Mouse (Mus musculus) heart, embryonic 15.5 days (tissue): Measurements from ENCODE around the gene Nup88. TPM values are rescaled to one million over a fixed set of nuclear protein-coding genes. Genes with fewer than 3 reads are reported as not detected.

Source experiments
- ATAC-seq: fragments of 200-750 bp; cut with Nextera tagmentation; replicated peaks from 2 replicates; pipeline ENCODE4 v1.8.0; 2017; ENCODE audit warnings: low read depth, moderate TSS enrichment; ENCODE audit not compliant: insufficient number of reproducible peaks, insufficient read depth, low FRiP score
- H3K27ac ChIP-seq: fragments of 300-500 bp; sonication (generic); 2 replicates; pipeline ENCODE4 v1.5.1; 2015; ENCODE audit warnings: mild to moderate bottlenecking, inconsistent platforms
- H3K27me3 ChIP-seq: fragments of 300-500 bp; sonication (generic); 2 replicates; pipeline ENCODE4 v1.6.1; 2015; ENCODE audit warnings: inconsistent platforms
- H3K36me3 ChIP-seq: fragments of 300-500 bp; sonication (generic); 2 replicates; pipeline ENCODE4 v1.6.1; 2015; ENCODE audit warnings: mild to moderate bottlenecking, inconsistent platforms
- H3K4me1 ChIP-seq: fragments of 300-500 bp; sonication (generic); replicated peaks from 2 replicates; pipeline ENCODE4 v1.6.1; 2015; ENCODE audit warnings: inconsistent platforms
- H3K4me2 ChIP-seq: fragments of 300-500 bp; sonication (generic); 2 replicates; pipeline ENCODE4 v1.6.1; 2015; ENCODE audit warnings: inconsistent platforms, mild to moderate bottlenecking, moderate library complexity
- H3K4me3 ChIP-seq: fragments of 300-500 bp; sonication (generic); 2 replicates; pipeline ENCODE4 v1.5.1; 2015; ENCODE audit warnings: mild to moderate bottlenecking, inconsistent platforms
- H3K9ac ChIP-seq: fragments of 300-500 bp; sonication (generic); 2 replicates; pipeline ENCODE4 v1.6.1; 2015; ENCODE audit warnings: mild to moderate bottlenecking, inconsistent platforms
- H3K9me3 ChIP-seq: fragments of 300-500 bp; sonication (generic); replicated peaks from 2 replicates; pipeline ENCODE4 v1.6.1; 2016; ENCODE audit warnings: inconsistent platforms
- WGBS: fragments of 180-500 bp; shearing (Covaris S2); methylation state at CpG from one replicate; pipeline ENCODE4 v1.1.7; 2015; ENCODE audit warnings: mixed read lengths; 5-methylcytosine and 5-hydroxymethylcytosine counted together
- polyA plus RNA-seq: library from polyadenylated mRNA; unstranded; fragments of >200 nt; fragmentation: Nextera tagmentation; extraction: Ambion mirVana; gene quantifications from 2 replicates; pipeline ENCODE4 v1.2.1, GENCODE M21; 2015

The Nup88 gene
- polyA plus RNA-seq, 1 experiment from 2014 or later = 98.2 TPM

GRCm38 (mm10) chr11:70982557-70983228 lies 12.9 kb upstream of the Nup88 start, which contains the start of gene C1qbp:
C1qbp (minus strand) TSS chr11:70983026.
- peak within 1 kb of the TSS; percentile 100 for H3K4me3 ChIP-seq
- H3K9me3 ChIP-seq = no peaks in the 10 kb centered on the region
- peak; percentile 95 for ATAC-seq

GRCm38 (mm10) chr11:70982030-70982429 lies 12.3 kb upstream of the Nup88 start:
- no peak overlapping the region for H3K27ac ChIP-seq
- H3K36me3 ChIP-seq = peaks cover 67% of the 10 kb centered on the region
- WGBS = 10% methylated on average over 12 of the region's 12 CpGs

More at GRCm38 (mm10) chr11:70982557-70983228, 12.9 kb upstream of the Nup88 start, which contains the start of gene C1qbp:
- peak within 1 kb of the TSS; percentile 78 for H3K27ac ChIP-seq
- under 1% methylated on average over 64 of the region's 64 CpGs for WGBS
- H3K27me3 ChIP-seq = no peaks in the 10 kb centered on the region
- H3K4me2 ChIP-seq = peak within 1 kb of the TSS; percentile 73
- H3K9ac ChIP-seq = peak within 1 kb of the TSS; percentile 98
- peaks cover 14% of the 10 kb centered on the region for H3K4me1 ChIP-seq
- peaks cover 67% of the 10 kb centered on the region for H3K36me3 ChIP-seq

GRCm38 (mm10) chr11:70980751-70981510 lies 11.2 kb upstream of the Nup88 start:
- Histone ChIP-seq H3K4me3 (peak overlapping the region; percentile 100), H3K4me1 (peaks cover 14% of the 10 kb centered on the region), H3K36me3 (peaks cover 63% of the 10 kb centered on the region), H3K27ac (no peak overlapping the region), H3K9me3 (no peaks in the 10 kb centered on the region), H3K27me3 (no peaks in the 10 kb centered on the region), H3K9ac (no peak overlapping the region), H3K4me2 (no peak overlapping the region; the same call in 1 of the 2 replicates)
- no peak for ATAC-seq
- 91% methylated on average over 14 of the region's 14 CpGs for WGBS

More at GRCm38 (mm10) chr11:70982030-70982429, 12.3 kb upstream of the Nup88 start:
- no peaks in the 10 kb centered on the region for H3K27me3 ChIP-seq
- H3K9me3 ChIP-seq = no peaks in the 10 kb centered on the region
- peak overlapping the region; percentile 100 for H3K4me3 ChIP-seq
- peak overlapping the region; percentile 98 for H3K9ac ChIP-seq
- peak overlapping the region; percentile 73 for H3K4me2 ChIP-seq
- H3K4me1 ChIP-seq = peaks cover 14% of the 10 kb centered on the region
- no peak for ATAC-seq

- ATAC-seq = no peak
- Histone ChIP-seq H3K27ac (no peak overlapping the region), H3K4me1 (peaks cover 14% of the 10 kb centered on the region), H3K9ac (0 out of 2 replicates have a peak overlapping the region, but pooled peaks have one; percentile 2), H3K36me3 (peaks cover 62% of the 10 kb centered on the region), H3K27me3 (no peaks in the 10 kb centered on the region), H3K4me2 (no peak overlapping the region), H3K4me3 (no peak overlapping the region), H3K9me3 (no peaks in the 10 kb centered on the region)
- WGBS = 82% methylated on average over 6 of the region's 6 CpGs
These were observed 10.5 kb upstream of the Nup88 start for GRCm38 (mm10) chr11:70980232-70980631.

GRCm38 (mm10) chr11:70977293-70977692 lies 7.5 kb upstream of the Nup88 start:
- H3K4me1 ChIP-seq = peaks cover 14% of the 10 kb centered on the region
- no peak overlapping the region for H3K27ac ChIP-seq
- H3K36me3 ChIP-seq = peaks cover 74% of the 10 kb centered on the region
- H3K4me2 ChIP-seq = no peak overlapping the region
- no peaks in the 10 kb centered on the region for H3K9me3 ChIP-seq
- H3K4me3 ChIP-seq = no peak overlapping the region
- WGBS = 86% methylated on average over 6 of the region's 6 CpGs
- H3K9ac ChIP-seq = no peak overlapping the region
- ATAC-seq = no peak
- H3K27me3 ChIP-seq = no peaks in the 10 kb centered on the region

- Histone ChIP-seq H3K9me3 (no peaks in the 10 kb centered on the region), H3K27ac (no peak overlapping the region), H3K4me1 (peaks cover 7% of the 10 kb centered on the region; the same call in 1 of the 2 replicates), H3K4me2 (no peak overlapping the region), H3K36me3 (peaks cover 70% of the 10 kb centered on the region), H3K4me3 (no peak overlapping the region), H3K9ac (no peak overlapping the region), H3K27me3 (no peaks in the 10 kb centered on the region)
- WGBS = 68% methylated on average over 2 of the region's 2 CpGs
- ATAC-seq = no peak
These were observed 5.4 kb upstream of the Nup88 start for GRCm38 (mm10) chr11:70975193-70975592.

GRCm38 (mm10) chr11:70973947-70974346 lies 4.2 kb upstream of the Nup88 start:
- no peak overlapping the region for H3K27ac ChIP-seq
- no peak overlapping the region for H3K4me2 ChIP-seq
- peaks cover 59% of the 10 kb centered on the region for H3K36me3 ChIP-seq
- peaks cover 7% of the 10 kb centered on the region; the same call in 1 of the 2 replicates for H3K4me1 ChIP-seq
- WGBS = 75% methylated on average over 4 of the region's 4 CpGs
- ATAC-seq = no peak
- no peak overlapping the region for H3K4me3 ChIP-seq
- no peak overlapping the region for H3K9ac ChIP-seq
- no peaks in the 10 kb centered on the region for H3K9me3 ChIP-seq
- H3K27me3 ChIP-seq = no peaks in the 10 kb centered on the region

GRCm38 (mm10) chr11:70972586-70972985 lies 2.8 kb upstream of the Nup88 start:
- Histone ChIP-seq H3K36me3 (peaks cover 46% of the 10 kb centered on the region), H3K27ac (no peak overlapping the region), H3K27me3 (no peaks in the 10 kb centered on the region), H3K4me1 (peaks cover 17% of the 10 kb centered on the region), H3K4me2 (no peak overlapping the region), H3K9me3 (no peaks in the 10 kb centered on the region), H3K9ac (no peak overlapping the region), H3K4me3 (no peak overlapping the region)
- no peak for ATAC-seq
- WGBS = 72% methylated on average over 1 of the region's 1 CpGs

- 15% methylated on average over 24 of the region's 24 CpGs for WGBS
- Histone ChIP-seq H3K9me3 (no peaks in the 10 kb centered on the region), H3K27ac (peak overlapping the region; percentile 87), H3K4me2 (peak overlapping the region; percentile 78), H3K36me3 (peaks cover 44% of the 10 kb centered on the region), H3K4me3 (peak overlapping the region; percentile 66), H3K4me1 (peaks cover 20% of the 10 kb centered on the region), H3K27me3 (no peaks in the 10 kb centered on the region), H3K9ac (peak overlapping the region; percentile 69)
- peak; percentile 7; the same call in 1 of the 2 replicates for ATAC-seq
These were observed 1.1 kb upstream of the Nup88 start for GRCm38 (mm10) chr11:70970560-70971540.

GRCm38 (mm10) chr11:70969271-70969794 lies 440 bp downstream of the Nup88 start:
- ATAC-seq = 0 out of 2 replicates have a peak, but pooled peaks have one; percentile 3
- no peaks in the 10 kb centered on the region for H3K9me3 ChIP-seq
- under 1% methylated on average over 25 of the region's 25 CpGs for WGBS
- no peaks in the 10 kb centered on the region for H3K27me3 ChIP-seq
- peak overlapping the region; percentile 74 for H3K9ac ChIP-seq
- H3K36me3 ChIP-seq = peaks cover 50% of the 10 kb centered on the region
- H3K4me3 ChIP-seq = peak overlapping the region; percentile 66
- H3K4me1 ChIP-seq = peaks cover 20% of the 10 kb centered on the region
- H3K4me2 ChIP-seq = peak overlapping the region; percentile 64
- peak overlapping the region; percentile 82 for H3K27ac ChIP-seq
